Mouse (Mus musculus): ENCODE data around the gene Gm21970.

Gene Gm21970

DNA sequence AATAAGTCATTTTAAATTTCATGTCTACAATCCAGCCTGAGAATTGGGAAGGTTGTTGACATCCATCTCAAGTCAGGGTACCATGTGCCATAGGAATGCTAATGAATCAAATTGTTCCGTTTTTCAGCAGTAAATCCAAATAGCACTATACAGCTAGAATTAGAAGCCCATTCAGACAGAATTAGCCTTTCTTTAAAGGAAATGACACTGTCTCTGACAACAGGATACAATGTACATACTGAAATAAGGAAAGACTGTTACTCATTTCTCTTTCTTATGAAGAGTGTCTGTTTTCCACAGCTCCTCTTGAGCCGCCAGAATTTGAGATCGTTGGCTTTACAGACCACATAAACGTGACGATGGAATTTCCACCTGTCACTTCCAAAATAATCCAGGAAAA lies at the start of gene Gm21970:
Gene Gm21970, plus strand, starts transcription at position 301 of the 400 bp plus-strand sequence.
- DNase-seq = no peak

DNA sequence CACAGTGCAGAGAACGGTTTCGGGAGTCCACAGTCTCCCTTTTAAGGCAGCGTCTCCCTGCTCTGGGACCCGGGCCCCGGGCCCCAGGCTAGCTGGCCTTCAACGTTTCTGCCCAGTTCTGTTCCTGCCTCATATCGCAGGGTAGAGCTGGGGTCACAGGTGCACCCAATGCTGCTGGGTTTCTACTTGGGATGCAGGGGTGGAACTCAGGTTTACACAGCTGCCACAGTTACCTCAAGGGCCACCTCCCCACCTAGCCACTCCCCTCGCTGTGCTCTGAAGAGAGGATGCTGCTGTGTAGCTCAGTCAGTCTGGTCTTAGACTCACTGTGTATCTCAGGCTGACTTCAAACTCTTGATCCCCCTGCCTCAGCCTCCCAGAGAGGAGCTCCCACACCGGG lies 45.0 kb upstream of the Gm21970 start:
- DNase-seq = no peak

DNA sequence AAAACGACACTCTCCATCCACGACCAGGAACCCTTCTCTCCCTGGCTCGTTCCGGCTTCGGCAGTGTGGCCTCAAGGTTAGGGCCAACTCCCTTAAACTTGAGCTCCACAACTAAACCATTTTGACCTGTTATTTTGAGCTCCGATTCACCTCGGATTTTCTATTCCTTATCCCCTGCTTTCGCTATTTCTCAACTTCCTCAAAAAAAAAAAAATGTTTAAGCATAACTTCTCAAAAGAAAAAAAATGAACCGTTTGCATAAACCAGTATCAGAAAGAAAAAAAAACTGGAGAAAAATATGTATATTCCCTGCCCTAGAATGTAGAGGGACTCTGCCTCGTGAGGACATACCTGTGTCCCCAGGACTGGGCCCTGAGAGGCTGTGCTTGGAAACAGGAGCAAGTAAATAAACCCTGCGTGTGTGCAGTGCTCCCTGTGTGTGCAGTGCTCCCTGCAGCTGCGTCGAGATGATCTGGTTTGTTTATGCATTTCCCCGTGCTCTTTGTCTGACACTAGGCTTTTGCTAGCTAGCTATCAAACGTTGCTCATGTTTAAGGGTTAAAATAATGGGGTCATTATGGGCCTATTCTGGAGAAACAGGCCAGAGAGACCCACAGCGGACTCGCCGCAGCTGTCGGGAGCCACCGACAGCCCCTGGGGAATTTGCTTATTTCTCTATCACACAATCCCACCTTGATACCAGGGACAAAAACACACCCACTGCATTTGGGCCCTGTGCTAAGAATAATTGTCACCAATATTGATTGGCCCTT lies 43.8 kb upstream of the Gm21970 start:
- no peak for DNase-seq

DNA sequence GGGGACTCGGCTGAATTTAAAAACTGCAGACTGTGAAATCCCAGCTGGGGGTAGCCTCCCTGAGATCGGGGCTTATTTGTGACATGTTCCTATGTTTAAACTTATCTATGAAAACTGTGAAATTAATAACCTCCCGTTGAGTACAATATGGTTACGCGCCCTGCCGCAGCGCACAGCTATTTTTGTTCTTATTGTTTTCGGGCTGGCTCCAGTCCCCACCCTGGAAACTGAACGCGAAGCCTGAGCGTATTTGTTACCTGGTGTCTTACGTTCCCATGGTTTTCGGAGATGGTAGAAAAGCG lies 43.3 kb upstream of the Gm21970 start:
- DNase-seq = no peak

DNA sequence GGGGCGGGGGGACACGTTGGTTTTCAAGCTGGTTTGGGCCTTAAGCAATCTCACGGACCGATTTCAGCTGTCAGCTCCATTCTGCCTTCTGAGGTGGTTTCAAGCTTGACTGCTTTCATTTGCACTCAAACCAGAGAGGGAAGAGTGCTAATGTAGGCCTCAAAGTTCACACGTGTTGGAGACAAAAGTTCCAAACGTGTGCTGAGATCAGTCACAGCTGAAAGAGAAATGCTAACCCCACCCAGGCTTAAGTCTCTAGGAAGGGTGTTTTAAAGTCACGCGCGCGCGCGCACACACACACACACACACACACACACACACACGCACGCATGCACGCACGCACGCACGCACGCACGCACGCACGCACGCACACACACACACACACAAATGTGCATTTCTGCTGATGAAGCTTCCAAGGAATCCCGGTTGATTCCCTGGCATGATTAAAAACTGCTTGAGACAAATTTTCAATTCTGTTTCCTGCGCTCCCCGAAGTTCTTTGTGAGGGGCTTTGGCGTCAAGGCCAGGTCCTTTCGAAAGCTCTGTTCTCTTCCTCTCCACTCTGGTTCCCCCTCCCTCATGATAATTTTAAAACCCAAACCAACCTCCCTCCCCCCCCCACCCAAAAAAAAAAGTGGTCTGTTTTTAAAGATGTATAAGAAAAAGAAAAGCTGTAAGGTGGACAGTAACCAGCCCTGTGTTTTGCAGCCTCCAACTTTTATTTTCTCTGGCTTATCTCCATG lies 42.8 kb upstream of the Gm21970 start:
- DNase-seq = peak in 1 of 2 experiments; percentile 48

DNA sequence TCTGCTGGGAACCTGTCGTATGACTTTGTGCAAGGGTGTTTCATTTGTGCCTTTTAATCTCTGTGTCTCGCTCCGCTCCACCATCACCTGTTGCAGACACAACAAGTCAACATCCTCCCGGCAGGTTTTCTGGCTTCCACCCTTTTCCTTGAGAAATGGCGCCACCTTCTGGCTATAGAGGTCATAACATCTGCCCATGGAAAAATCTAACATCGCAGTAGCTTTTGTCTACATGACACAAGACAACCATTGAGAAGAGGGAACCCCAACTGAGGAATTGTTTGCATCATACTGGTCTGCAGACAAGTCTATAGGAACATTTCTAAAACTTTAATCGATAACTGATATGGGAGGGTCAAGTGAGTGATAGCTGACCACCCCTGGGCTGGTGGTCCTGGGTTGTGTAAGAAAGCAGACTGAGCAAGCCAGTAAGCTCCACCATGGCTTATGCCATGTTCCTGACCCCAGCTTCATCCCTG lies 39.4 kb upstream of the Gm21970 start:
- peak in 1 of 2 experiments; percentile 82 for DNase-seq

DNA sequence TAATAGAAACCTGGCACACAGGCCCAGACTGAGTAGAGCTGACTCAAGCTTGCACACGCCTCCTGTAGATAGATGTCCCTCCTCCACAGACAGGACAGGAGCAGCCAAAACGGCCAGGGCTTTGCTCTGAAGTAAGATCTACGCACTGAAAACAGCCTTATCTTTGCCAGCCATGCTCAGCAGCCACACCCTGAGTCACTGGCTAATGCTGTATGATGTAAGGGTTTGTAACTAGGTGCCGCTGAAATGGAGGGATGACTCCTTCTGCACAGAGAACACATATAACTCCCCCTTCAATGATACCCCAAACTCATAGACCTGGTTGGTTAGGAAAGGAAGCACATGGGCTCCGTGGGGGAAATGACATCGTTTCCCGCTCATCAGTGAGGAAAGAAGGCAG lies 38.8 kb upstream of the Gm21970 start:
- no peak for DNase-seq

DNA sequence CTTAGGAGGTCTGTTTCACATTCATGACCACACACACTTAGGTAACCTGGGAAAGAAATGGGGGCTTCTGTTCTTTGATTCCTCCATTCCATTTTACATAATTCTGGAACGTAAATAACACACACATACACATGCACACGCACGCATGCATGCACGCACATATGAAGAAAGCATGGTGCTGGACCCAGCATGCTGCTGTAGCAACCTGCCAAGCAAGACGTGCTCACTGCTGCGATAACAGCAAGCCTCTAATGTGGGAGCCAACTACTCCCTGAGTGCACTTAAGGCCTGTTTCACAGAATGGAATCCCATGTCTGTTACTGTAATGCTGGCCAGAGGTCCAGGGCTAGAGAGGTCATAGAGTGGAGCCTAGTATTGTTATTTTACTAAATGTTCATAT lies 38.3 kb upstream of the Gm21970 start:
- DNase-seq = no peak

DNA sequence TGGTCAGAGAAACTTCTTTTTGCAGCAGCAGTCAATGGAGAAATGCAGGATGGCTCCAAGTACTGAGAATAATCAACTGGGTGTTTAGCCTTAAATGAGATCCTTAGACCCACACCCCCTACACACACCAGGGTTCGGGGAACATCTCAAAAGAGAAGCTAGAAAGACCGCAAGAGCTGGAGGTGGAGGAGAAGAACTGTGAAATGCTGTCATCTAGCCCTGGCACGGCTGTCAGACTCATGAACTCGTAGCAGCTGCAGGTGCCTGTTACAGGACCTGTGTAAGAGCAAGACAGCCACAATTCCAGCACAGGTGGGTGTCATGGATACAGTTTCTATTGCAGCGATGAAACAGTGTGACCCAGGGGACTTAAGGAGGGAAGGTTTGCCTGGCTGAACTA lies 37.9 kb upstream of the Gm21970 start:
- DNase-seq = no peak

DNA sequence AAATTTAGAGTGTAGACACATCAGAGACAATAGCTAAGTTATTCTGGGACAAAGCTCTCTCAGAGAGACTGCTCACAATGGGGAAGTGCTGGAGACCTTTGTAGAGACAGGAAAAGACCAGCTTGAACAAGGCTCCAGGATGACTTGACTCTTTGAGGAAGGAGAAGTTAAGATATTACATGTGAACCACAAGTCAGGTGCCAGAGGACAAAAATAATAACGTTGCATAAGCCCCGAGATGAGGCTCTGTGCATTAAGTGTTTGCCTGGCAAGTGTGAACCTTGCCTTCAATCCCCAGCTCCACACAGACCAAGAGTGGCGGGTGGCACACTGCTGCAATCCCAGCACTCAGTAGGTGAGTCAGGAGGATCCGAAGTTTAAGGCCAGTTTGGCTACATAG lies 36.9 kb upstream of the Gm21970 start:
- no peak for DNase-seq

DNA sequence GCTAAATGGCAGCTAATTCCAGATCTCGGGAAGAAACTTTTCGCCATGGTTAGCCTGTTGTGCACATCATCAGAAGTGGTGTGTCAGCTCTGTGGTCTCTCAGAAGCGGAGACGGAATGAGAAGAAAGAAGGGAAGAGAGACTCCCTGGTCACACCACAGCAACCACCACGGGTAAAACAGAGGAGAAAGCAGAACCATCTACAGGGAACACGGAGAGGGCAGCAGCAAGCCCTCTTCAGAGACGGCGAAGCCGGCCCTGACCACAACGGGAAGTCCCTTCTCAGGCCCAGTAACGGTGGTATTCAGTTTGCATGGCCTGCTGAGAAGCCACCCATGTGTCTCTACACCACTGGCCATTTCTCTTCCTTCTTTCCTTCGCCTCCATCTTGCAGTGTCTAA lies 36.4 kb upstream of the Gm21970 start:
- DNase-seq = peak; percentile 66 to 74

DNA sequence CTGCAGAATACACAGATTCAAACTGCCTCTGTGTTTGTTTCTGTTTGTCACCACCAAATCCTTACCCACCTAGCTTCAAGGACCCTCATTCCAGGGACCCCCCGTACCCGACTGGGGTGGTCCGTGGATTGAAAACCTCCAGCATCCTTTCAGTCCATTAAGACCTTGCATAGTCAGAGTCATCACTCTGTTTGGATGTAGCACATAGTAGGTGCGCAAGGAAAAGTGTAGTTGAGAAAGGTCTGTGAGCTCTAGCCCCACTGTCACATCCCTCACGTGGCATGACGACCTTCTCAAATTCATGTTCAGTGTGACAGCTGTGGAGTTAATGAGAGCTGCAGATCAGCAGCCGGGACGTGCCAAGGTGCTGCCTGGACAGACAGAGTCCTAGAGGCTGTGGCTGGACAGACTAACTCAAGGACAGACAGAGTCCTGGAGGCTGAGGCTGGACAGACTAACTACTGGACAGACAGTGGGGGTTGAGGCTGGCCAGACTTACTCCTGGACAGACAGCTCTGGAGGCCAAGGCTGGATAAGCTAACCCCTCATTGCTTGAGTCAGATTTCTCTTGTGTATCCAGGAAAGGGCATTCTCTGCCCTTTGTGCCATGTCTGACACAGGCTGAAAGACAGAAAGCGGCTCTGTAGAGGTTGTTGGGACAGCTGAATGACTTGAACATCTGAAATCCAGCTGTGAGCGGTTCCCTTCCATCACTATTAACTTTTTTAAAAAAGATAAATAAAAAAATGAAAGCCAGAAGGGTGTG lies 34.6 kb upstream of the Gm21970 start:
- no peak for DNase-seq

DNA sequence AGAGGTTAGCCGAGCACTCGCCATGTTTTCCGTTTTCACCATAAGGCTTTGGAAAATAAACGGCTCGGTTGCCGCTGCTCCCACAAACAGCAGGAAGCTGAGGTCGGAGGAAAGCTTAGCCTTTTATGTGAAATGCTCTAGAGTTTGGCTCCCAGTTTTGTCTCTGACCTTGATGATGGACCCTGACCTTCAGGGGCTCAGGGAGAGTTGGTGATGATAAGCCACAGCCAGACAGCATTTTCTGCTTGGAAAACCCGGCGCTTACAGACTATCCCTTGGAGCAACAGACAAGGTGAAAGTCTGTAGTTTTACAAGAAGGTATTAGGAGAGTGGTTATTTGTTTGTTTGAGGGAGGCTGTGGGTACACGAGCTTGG lies 34.0 kb upstream of the Gm21970 start:
- no peak for DNase-seq

DNA sequence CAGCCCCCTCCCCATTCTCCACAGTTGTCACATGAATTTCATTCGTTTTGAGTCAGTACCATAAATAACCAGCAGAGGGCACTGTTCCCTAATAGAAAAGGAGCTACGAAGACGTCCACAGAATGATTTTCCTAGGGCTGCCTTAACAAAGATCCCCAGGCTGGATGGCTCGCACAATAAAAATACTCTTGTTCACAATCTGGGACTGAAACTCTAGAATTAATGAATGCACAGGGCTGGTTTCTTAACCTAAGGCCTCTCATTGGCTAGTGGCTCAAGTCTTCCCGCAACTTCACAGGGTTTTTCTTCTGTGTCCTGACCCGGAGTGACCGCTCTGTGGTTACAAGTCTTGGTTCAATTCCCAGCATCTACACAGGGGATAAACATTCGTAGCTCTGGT lies 33.0 kb upstream of the Gm21970 start:
- peak in 1 of 2 experiments; percentile 68 for DNase-seq

DNA sequence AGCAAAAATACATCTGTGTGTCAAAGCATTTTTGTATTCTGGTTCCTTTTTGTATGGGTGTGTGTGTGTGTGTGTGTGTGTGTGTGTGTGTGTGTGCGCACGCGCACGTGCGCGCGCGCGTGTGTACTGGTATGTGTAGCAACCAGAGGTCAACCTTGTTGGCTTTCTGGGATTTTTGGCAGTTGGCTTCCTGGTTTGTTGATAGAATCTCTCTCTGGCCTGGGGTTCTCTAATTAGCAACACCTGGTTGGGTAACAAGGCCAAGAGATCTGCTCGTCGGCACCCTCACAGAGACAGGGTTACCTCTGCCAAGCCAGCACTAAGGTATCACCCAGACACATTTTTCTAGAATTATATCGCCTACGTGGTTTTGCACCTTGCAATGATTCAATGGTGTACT lies 32.0 kb upstream of the Gm21970 start:
- DNase-seq = no peak

DNA sequence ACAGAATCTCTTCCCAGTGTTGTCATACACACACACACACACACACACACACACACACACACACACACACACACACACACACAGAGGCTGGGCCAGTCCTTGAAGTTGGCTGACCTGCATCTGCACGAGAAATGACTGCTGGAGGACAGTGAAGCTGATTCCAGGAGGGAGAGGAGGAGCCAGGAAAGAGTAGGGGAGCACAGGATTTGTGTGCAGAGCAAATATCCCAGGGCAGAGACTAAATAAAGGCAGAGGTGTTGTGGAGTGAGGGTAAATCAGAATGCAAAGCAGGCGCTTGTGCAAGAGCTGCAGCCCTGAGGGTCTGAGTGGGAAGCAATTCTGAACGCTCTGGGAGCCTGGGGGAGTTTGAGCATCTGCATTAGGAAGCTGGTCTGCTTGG lies 31.4 kb upstream of the Gm21970 start:
- DNase-seq = no peak

DNA sequence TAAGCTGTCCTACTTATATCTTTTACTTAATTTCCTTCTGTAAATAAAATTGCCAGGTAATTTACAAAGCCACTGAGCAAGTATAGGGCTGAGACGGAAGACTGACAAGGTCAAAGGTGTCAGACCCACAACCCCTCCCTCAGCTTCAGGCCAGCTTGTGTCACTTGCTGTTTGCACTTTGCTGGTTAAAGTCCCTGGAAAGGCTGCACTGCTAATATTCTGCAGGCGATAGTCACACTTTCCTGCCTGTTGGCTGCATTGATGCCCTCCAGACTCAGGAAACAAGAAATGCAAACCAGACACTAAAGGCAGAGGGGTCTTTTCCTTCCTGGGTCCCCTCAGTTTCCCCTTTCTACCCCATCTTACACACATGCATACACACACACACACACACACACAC lies 29.5 kb upstream of the Gm21970 start:
- DNase-seq = no peak

DNA sequence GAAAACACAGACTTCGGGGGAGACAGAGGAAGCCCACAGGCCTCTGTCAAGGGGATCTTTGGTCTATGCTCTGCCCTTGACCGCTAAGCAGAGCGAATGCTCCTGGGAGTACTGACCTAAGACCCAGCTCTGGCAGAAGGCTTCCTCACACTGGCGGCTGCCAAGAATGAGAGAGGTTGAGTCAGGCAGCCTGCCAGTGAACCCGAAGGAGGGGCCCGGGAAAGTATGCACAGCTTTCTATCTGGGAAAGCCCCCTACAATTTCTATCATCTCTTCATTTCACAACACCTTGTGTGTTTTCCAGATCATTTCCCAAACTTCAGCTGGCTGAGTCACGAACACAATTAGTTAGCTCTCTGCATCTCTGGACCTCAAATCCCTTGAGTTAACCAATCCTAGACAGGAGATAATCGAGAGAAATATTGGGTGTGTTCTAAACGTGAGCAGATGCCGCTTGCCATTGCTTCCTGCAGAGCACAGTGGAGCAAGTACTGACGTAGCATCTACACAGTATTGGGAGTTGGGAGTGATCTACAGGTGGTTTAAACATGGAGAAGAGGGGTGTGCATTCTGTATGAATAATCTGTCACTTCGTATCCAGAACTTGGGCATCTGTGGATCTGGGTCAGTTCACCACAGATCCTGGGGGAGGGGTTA lies 28.8 kb upstream of the Gm21970 start:
- peak; percentile 74 to 87 for DNase-seq

DNA sequence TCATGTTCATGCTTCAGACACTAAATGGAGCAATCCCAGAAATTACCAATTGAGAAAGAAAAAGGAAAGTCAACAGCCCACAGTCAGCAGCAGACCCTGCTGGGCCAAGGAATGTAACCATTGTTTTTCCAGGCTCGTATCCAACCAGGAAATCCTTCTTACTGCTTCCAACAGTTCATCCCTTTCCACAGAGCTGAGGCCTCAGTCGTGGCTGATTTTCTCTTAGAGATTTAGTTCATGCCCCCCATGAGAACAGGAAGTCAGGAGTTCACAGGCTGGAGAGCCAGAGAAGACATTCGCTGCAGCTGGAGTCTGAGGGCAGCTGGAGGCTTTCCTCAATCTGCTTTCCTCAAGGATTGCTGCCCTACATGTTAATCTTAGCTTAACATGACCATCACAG lies 28.0 kb upstream of the Gm21970 start:
- peak; percentile 61 to 72 for DNase-seq

DNA sequence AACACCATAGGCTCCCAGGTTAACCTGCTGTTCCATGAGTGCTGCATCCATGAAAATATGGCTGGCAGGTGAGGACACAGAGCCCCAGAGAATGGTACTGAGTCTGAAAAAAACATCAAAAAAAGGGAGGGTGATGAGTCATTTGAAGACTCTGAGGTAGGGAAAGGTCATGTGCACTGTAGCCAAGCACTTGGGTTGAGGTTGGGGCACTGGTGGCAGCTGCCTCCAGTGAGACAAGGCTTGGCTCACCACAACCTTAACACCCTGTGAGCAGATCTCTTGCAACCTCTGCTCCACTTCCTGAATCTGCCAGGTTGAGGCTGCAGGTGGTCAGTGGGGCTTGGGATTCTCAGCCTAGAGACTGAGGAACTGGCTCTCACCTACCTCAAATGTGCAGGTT lies 25.0 kb upstream of the Gm21970 start:
- peak; percentile 28 to 30 for DNase-seq

DNA sequence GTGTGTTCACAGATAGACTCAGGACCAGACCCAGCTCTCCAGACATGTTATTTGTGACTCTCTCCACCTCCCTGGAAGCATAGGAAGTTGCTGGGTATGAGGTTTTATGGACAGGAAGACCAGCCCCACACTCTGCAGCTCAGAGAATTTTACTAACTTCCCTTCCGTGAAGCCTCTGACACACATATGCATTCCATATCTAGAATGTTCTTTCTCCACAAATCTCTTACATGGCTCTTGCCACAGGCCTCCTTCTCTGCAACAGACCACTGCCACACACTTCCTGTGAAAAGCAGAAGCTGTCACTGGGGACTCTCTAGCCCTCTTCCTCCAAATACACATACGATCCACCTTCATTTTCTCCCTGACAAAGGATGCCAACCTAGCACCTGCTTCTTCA lies 24.5 kb upstream of the Gm21970 start:
- peak in 1 of 2 experiments; percentile 28 for DNase-seq

DNA sequence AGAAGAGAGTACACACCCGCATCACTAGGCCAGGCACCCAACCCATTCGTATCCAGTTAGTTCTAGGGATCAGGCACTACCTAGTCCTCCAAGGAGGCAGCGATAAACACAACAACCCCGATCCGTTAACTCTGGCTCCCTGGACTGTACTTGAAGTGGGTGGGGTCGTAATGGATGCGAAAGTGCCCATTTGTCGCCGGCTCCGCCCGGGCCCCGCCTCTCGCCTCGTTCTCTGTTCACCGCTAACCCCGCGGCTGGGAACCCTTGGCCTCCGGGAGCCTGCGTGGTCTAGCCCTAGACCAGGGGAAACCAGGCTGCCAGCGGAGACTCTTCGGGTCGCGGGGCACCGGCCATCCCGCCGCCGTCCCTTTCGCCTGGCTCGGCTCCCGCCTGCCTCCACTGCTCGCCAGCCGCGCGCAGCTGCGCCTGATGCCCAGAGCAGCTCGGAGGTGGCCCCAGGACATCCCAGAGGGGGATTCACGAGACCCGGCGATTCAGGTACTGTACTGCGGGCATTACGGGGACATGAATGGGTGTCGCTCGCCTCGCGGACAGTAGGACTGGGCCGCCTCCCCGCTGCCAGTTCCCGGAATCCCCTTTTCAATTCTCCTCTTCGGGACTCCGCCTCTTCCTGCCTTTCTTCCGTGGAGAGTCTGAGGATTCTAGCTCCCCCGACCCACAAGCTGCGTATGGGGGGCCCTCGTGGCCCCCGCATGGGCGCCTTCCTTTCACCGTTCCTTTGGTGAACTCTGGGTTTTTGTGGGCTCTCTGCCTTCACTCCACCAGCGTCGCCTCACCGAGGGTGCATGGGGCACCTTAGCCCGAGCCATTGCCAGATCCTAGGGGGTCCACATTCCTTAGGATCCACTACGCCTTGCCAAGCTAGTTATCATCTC lies 18.7 kb upstream of the Gm21970 start, which contains the start of gene Ifnar2:
Gene Ifnar2, plus strand, starts transcription at position 207 of the 896 bp plus-strand sequence.
- peak; percentile 88 to 91 for DNase-seq
